Mouse (Mus musculus) neural tube, embryonic 14.5 days (tissue): ENCODE data around the gene Kif22. TPM values are rescaled to one million over a fixed set of nuclear protein-coding genes. Genes with fewer than 3 reads are reported as not detected.

Experiments used
- ATAC-seq: fragments of 200-750 bp; cut with Nextera tagmentation; 2 replicates; pipeline ENCODE4 v1.8.0; 2017; ENCODE audit warnings: low read depth, mild to moderate bottlenecking, moderate TSS enrichment, moderate library complexity
- H3K27ac ChIP-seq: fragments of 300-500 bp; sonication (generic); 2 replicates; pipeline ENCODE4 v1.5.1; 2014; ENCODE audit warnings: low read depth, mild to moderate bottlenecking, control low read depth, low read length, moderate library complexity, mixed read lengths
- H3K27me3 ChIP-seq: fragments of 300-500 bp; sonication (generic); 2 replicates; pipeline ENCODE4 v1.6.1; 2014; ENCODE audit warnings: low read length; ENCODE audit not compliant: control insufficient read depth, insufficient read depth
- H3K36me3 ChIP-seq: fragments of 300-500 bp; sonication (generic); 2 replicates; pipeline ENCODE4 v1.6.1; 2014; ENCODE audit warnings: low read length, mixed read lengths; ENCODE audit not compliant: control insufficient read depth, insufficient read depth
- H3K4me1 ChIP-seq: fragments of 300-500 bp; sonication (generic); 2 replicates; pipeline ENCODE4 v1.6.1; 2014; ENCODE audit warnings: low read length; ENCODE audit not compliant: control insufficient read depth, insufficient read depth
- H3K4me2 ChIP-seq: fragments of 300-500 bp; sonication (generic); 2 replicates; pipeline ENCODE4 v1.6.1; 2014; ENCODE audit warnings: mild to moderate bottlenecking, low read depth, low read length, control low read depth
- H3K4me3 ChIP-seq: fragments of 300-500 bp; sonication (generic); 2 replicates; pipeline ENCODE4 v1.5.1; 2014; ENCODE audit warnings: low read depth, low read length, control low read depth, mixed read lengths
- H3K9ac ChIP-seq: fragments of 300-500 bp; sonication (generic); replicated peaks from 2 replicates; pipeline ENCODE4 v1.6.1; 2014; ENCODE audit warnings: low read depth, mild to moderate bottlenecking, control low read depth, low read length, mixed read lengths
- H3K9me3 ChIP-seq: fragments of 300-500 bp; sonication (generic); 2 replicates; pipeline ENCODE4 v1.6.1; 2016; ENCODE audit warnings: low read length; ENCODE audit not compliant: control insufficient read depth
- WGBS: fragments of 180-500 bp; shearing (Covaris S2); extraction: QIAGEN DNeasy Blood & Tissue Kit; methylation state at CpG from one replicate; pipeline ENCODE4 v1.1.7; 2014; 5-methylcytosine and 5-hydroxymethylcytosine counted together
- polyA plus RNA-seq: library from polyadenylated mRNA; unstranded; fragments of >200 nt; fragmentation: Nextera tagmentation; extraction: Ambion mirVana; gene quantifications from 2 replicates; pipeline ENCODE4 v1.2.1, GENCODE M21; 2014

Gene Kif22
- polyA plus RNA-seq, 1 experiment from 2014 or later: 12.7 TPM

DNA sequence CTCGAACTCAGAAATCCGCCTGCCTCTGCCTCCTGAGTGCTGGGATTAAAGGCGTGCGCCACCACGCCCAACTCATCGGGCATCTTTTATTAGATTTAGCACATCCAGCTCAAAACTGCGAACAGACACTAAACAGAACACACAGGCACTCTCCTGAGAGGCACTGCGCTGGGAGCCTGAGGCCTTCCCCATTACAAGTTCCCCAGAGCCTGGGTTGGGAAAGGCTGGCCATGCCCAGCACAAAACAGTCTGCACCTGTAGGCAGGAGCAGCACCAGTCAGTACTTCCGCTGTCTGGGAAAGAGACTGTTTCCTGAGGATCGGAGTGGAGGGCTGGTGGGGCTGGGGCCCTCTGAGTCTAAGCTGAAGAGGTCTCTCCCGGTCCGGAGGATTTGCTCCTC lies 27.3 kb downstream of the Kif22 start:
- Histone ChIP-seq H3K4me1 (peaks cover 30% of the 10 kb centered on the region), H3K9me3 (no peaks in the 10 kb centered on the region), H3K4me2 (peak overlapping the region; percentile 98; the same call in 1 of the 2 replicates), H3K36me3 (peaks cover 2% of the 10 kb centered on the region; the same call in 1 of the 2 replicates), H3K27ac (no peak overlapping the region), H3K27me3 (no peaks in the 10 kb centered on the region), H3K9ac (no peak overlapping the region), H3K4me3 (no peak overlapping the region; the same call in 1 of the 2 replicates)
- WGBS: 95% methylated on average over 12 of the region's 12 CpGs
- ATAC-seq: no peak

DNA sequence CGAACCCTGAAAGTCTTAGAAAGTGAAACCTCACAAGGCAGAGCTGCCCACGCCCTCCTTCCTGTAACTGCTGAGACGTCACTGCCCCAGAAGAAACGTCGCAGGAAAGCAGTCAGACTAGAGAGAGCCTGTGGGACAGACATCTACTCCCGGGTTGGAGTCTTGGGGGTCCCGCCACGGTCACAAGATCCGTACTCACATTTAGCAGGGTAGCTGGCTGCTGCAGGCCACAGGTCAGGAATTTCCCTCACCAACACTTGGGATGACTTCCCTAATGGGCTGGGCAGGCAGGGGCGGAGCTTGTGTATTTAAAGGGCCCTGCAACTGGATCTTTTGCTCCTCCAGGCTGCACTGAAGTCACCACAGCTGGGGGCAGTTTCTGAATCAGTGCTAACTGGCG lies 28.0 kb downstream of the Kif22 start, which contains the start of gene Mvp:
TSS of gene Mvp (minus strand) at position 302 of the 400 bp plus-strand sequence.
- peak within 1 kb of the TSS; percentile 70 for H3K4me3 ChIP-seq
- H3K4me2 ChIP-seq: peak within 1 kb of the TSS; percentile 98
- no peaks in the 10 kb centered on the region for H3K9me3 ChIP-seq
- no peaks in the 10 kb centered on the region for H3K27me3 ChIP-seq
- no peak within 1 kb of the TSS for H3K27ac ChIP-seq
- 62% methylated on average over 11 of the region's 11 CpGs for WGBS
- ATAC-seq: no peak
- H3K36me3 ChIP-seq: peaks cover 2% of the 10 kb centered on the region; the same call in 1 of the 2 replicates
- no peak within 1 kb of the TSS; the same call in 1 of the 2 replicates for H3K9ac ChIP-seq
- peaks cover 24% of the 10 kb centered on the region for H3K4me1 ChIP-seq

GRCm38 (mm10) chr7:127013385-127013784 lies 28.9 kb downstream of the Kif22 start:
- peaks cover 2% of the 10 kb centered on the region; the same call in 1 of the 2 replicates for H3K36me3 ChIP-seq
- 95% methylated on average over 6 of the region's 6 CpGs for WGBS

GRCm38 (mm10) chr7:127012845-127013244 lies 29.4 kb downstream of the Kif22 start:
- ATAC-seq: no peak
- H3K9ac ChIP-seq: no peak overlapping the region
- WGBS: 95% methylated on average over 10 of the region's 10 CpGs

More at GRCm38 (mm10) chr7:127013385-127013784, 28.9 kb downstream of the Kif22 start:
- no peak overlapping the region for H3K4me2 ChIP-seq
- H3K27ac ChIP-seq: no peak overlapping the region
- H3K9ac ChIP-seq: no peak overlapping the region
- no peaks in the 10 kb centered on the region for H3K9me3 ChIP-seq
- H3K4me3 ChIP-seq: no peak overlapping the region
- H3K4me1 ChIP-seq: peaks cover 22% of the 10 kb centered on the region
- no peak for ATAC-seq
- no peaks in the 10 kb centered on the region for H3K27me3 ChIP-seq

GRCm38 (mm10) chr7:127012374-127012773 lies 29.9 kb downstream of the Kif22 start:
- ATAC-seq: no peak
- no peak overlapping the region for H3K4me2 ChIP-seq
- H3K9ac ChIP-seq: no peak overlapping the region
- no peaks in the 10 kb centered on the region for H3K9me3 ChIP-seq
- peaks cover 16% of the 10 kb centered on the region for H3K4me1 ChIP-seq
- 92% methylated on average over 6 of the region's 6 CpGs for whole genome bisulfite sequencing
- H3K27me3 ChIP-seq: no peaks in the 10 kb centered on the region
- peaks cover 2% of the 10 kb centered on the region; the same call in 1 of the 2 replicates for H3K36me3 ChIP-seq
- no peak overlapping the region for H3K27ac ChIP-seq
- H3K4me3 ChIP-seq: no peak overlapping the region

More at GRCm38 (mm10) chr7:127012845-127013244, 29.4 kb downstream of the Kif22 start:
- Histone ChIP-seq H3K27ac (no peak overlapping the region), H3K36me3 (peaks cover 2% of the 10 kb centered on the region; the same call in 1 of the 2 replicates), H3K9me3 (no peaks in the 10 kb centered on the region), H3K4me1 (peaks cover 19% of the 10 kb centered on the region), H3K4me2 (no peak overlapping the region), H3K4me3 (no peak overlapping the region), H3K27me3 (no peaks in the 10 kb centered on the region)

DNA sequence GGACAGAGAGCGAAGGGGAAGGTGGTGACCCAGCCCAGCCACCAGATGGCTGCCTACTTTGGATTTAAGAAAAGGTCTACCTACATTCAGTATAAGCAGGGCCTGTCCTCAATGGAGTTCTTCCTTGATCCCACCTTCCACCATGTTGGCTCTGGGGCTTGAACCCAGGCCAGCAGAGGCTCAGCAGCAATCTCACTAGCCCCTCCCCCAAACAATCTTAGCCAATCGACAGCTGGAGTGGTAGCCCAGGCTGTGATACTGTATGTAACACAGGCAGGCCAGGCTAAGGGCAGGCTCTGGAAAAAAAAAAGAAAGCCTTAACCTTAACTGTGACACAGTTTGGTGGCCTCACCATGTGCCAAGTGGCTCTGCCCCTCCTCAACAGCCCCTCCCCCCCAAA lies 30.6 kb downstream of the Kif22 start:
- peaks cover 16% of the 10 kb centered on the region for H3K4me1 ChIP-seq
- H3K27ac ChIP-seq: no peak overlapping the region
- 83% methylated on average over 2 of the region's 2 CpGs for WGBS
- no peak overlapping the region for H3K9ac ChIP-seq
- ATAC-seq: no peak
- no peaks in the 10 kb centered on the region for H3K27me3 ChIP-seq
- no peaks in the 10 kb centered on the region for H3K9me3 ChIP-seq
- no peak overlapping the region for H3K4me3 ChIP-seq
- H3K4me2 ChIP-seq: no peak overlapping the region
- peaks cover 2% of the 10 kb centered on the region; the same call in 1 of the 2 replicates for H3K36me3 ChIP-seq

DNA sequence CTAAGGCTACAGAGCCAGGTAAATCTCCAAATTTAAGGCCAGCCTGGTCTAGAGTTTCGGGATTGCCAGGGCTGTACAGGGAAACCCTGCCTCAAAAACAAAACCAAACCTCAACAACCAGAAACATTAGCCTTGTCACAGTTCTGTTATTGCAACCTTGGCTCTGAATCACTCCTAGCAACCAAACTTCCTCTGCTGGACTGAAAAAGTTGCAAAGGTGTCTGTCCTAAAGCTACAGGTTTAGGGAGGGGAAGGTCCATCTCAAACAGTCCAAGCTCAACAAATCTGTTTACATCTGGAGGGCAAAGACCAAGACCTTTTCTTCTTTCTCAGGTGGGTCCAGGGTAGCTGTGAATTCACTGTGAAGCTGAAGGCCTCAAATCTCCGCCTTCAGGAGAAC lies 31.2 kb downstream of the Kif22 start:
- H3K9me3 ChIP-seq: no peaks in the 10 kb centered on the region
- H3K4me1 ChIP-seq: peaks cover 14% of the 10 kb centered on the region
- no peak overlapping the region for H3K9ac ChIP-seq
- H3K4me2 ChIP-seq: no peak overlapping the region
- no peak overlapping the region for H3K27ac ChIP-seq
- no peak for ATAC-seq
- 94% methylated on average over 2 of the region's 2 CpGs for WGBS
- peaks cover 2% of the 10 kb centered on the region; the same call in 1 of the 2 replicates for H3K36me3 ChIP-seq
- no peak overlapping the region for H3K4me3 ChIP-seq
- H3K27me3 ChIP-seq: no peaks in the 10 kb centered on the region

DNA sequence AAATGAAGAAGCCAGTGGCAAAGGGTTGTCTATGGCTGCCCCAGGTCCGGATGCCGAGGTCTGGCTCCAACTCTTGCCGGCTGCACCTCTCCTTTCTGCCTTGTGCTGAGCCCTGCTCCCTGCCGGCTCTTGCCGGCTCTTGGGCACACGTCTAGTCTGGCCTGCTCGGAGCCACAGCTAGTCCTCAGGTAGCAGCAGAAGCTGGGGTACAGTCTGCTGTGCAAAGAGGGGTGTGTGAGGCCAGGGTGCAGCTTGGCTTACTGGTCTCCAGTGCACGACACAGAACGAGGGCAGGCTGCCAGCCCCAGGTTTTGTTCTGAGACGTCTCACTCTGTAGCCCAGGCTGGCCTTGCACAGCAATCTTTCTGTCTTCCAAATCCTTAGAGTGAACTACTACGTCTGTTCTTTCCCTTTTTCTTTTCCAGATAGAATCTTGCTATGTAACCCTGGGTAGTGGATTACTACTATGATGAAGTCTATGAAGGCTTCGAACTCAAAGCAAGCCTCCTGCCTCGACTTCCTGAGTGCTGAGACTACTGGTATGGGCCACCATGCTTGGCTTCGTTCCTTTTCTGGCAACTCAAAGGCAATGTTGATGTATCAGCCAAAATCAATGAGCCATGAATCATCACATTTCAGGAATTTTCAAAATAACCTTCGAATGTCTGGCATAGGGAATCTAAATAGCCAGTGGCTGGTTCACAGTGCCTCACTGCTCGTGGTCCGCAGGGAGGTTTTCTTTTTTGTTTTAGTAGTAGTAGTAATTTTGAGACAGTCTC lies 32.8 kb downstream of the Kif22 start:
- Histone ChIP-seq H3K4me1 (no peaks in the 10 kb centered on the region), H3K36me3 (peaks cover 2% of the 10 kb centered on the region; the same call in 1 of the 2 replicates), H3K9ac (no peak overlapping the region), H3K4me2 (no peak overlapping the region), H3K27ac (no peak overlapping the region), H3K4me3 (no peak overlapping the region), H3K9me3 (no peaks in the 10 kb centered on the region), H3K27me3 (no peaks in the 10 kb centered on the region)
- 86% methylated on average over 17 of the region's 17 CpGs for WGBS
- no peak for ATAC-seq
